Mouse (Mus musculus): ENCODE data around the gene Nhsl1. TPM values are rescaled to one million over a fixed set of nuclear protein-coding genes. Genes with fewer than 3 reads are reported as not detected.

Nhsl1 gene
- total and polyA plus RNA-seq, 3 experiments, result not detected

DNA sequence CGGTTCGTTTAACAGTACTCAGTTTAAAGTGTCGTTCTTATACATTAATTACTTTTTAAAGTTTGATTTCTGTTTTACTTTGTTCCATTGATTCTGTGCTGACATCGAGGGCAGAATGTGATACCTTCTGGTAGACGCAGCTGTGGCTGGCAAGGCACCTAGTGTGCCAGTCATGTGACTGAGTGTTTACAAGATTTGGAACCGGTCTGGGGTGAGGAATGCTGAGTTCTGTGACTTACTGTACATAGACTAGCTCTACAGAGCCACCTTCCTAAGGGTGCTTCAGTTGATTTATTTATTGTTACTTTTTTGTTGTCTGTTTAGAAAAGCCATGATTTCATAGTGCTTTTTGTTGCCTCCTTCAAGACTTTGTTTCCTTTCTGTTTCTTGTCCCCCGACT, 209.0 kb downstream of the Nhsl1 start:
- H3K27ac ChIP-seq (ENCODE audit: control insufficient read depth, low read depth, low read length), result no peak overlapping the region
- H3K9ac ChIP-seq (ENCODE audit: control insufficient read depth, low read depth, low read length, poor library complexity, severe bottlenecking), result no peak overlapping the region
- H3K36me3 ChIP-seq (ENCODE audit: control insufficient read depth in 1 of 2, insufficient read depth in 2 of 2, low read length in 2 of 2), result no peaks in the 10 kb centered on the region
- DNase-seq (ENCODE audit: low read depth, low spot score), result no peak
- H3K79me2 ChIP-seq (ENCODE audit: control insufficient read depth, insufficient read depth, low read length, poor library complexity), result no peaks in the 10 kb centered on the region
- H3K4me1 ChIP-seq (ENCODE audit: control insufficient read depth in 1 of 2, insufficient read depth in 2 of 2, low read length in 2 of 2), result no peaks in the 10 kb centered on the region
- TF ChIP-seq MAFK (IDR thresholded peaks at IDR 0.05; ENCODE audit: borderline replicate concordance, low read depth, low read length), result no peak
- no peak for TF ChIP-seq POLR2AphosphoS5 (IDR thresholded peaks at IDR 0.05; ENCODE audit: borderline replicate concordance, low read depth, low read length)
- no peak for TF ChIP-seq SMC3 (IDR thresholded peaks at IDR 0.05; ENCODE audit: low read depth, low read length)
- TF ChIP-seq UBTF (IDR thresholded peaks at IDR 0.05; ENCODE audit: borderline replicate concordance, insufficient read depth, low read depth, low read length), result no peak
- no peak for TF ChIP-seq ZC3H11A (IDR thresholded peaks at IDR 0.05; ENCODE audit: low read depth, low read length)
- no peak for TF ChIP-seq RCOR1 (IDR thresholded peaks at IDR 0.05; ENCODE audit: low read depth, low read length)
- no peak for TF ChIP-seq TAL1 (IDR thresholded peaks at IDR 0.05; ENCODE audit: low read length)
- no peaks in the 10 kb centered on the region for H3K9me3 ChIP-seq (replicated peaks; ENCODE audit: insufficient read depth, low read length)
- H3K27me3 ChIP-seq (ENCODE audit: control insufficient read depth in 1 of 2, insufficient read depth in 2 of 2, low read length in 2 of 2), result no peaks in the 10 kb centered on the region
- H3K4me3 ChIP-seq (ENCODE audit: control insufficient read depth in 1 of 2, insufficient read depth in 1 of 2, low read depth in 2 of 2, low read length in 2 of 2), result no peak overlapping the region

DNA sequence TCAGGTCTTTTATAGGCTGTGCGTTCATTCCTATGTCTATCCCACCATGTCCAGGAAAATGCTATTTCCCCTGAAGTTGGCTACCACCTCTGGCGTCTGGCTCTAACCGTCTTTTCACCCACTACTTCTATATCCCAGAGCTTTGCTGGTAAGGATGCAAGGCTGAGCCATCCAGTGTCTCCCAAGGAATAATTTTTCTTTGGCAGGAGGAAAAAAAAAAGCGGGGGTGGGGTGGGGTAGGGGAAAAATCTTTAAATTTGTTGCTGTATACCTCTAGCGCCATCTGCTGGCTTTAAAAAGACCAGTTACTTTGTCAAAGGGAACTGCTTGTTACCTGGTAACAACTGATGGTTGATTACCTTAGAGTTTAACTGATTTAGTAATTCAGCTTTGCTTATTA, 209.7 kb downstream of the Nhsl1 start:
- H3K27ac ChIP-seq (ENCODE audit: control insufficient read depth, low read depth, low read length), result no peak overlapping the region
- H3K36me3 ChIP-seq (ENCODE audit: control insufficient read depth in 1 of 2, insufficient read depth in 2 of 2, low read length in 2 of 2), result no peaks in the 10 kb centered on the region
- H3K4me1 ChIP-seq (ENCODE audit: control insufficient read depth in 1 of 2, insufficient read depth in 2 of 2, low read length in 2 of 2), result no peaks in the 10 kb centered on the region
- H3K4me3 ChIP-seq (ENCODE audit: control insufficient read depth in 1 of 2, insufficient read depth in 1 of 2, low read depth in 2 of 2, low read length in 2 of 2), result no peak overlapping the region
- H3K79me2 ChIP-seq (ENCODE audit: control insufficient read depth, insufficient read depth, low read length, poor library complexity), result no peaks in the 10 kb centered on the region
- TF ChIP-seq ETS1 (IDR thresholded peaks at IDR 0.05; ENCODE audit: low read depth, low read length) (no peak), MYB (IDR thresholded peaks at IDR 0.05; ENCODE audit: low read depth, low read length) (no peak), TBP (IDR thresholded peaks at IDR 0.05; ENCODE audit: low read depth, low read length) (no peak), CTCF (IDR thresholded peaks at IDR 0.05 in 2 of 3, conservative IDR thresholded peaks at IDR 0.05 in 1 of 3; ENCODE audit: control insufficient read depth in 1 of 3, insufficient read depth in 1 of 3, low read depth in 2 of 3, low read length in 3 of 3, poor library complexity in 1 of 3, severe bottlenecking in 1 of 3) (peak in 2 of 3 experiments; percentile 40 to 48; a peak in 3 of 6 replicates), ZC3H11A (IDR thresholded peaks at IDR 0.05; ENCODE audit: low read depth, low read length) (peak; percentile 40), SMC3 (IDR thresholded peaks at IDR 0.05; ENCODE audit: low read depth, low read length) (peak; percentile 53), MAZ (IDR thresholded peaks at IDR 0.05; ENCODE audit: low read depth, low read length) (no peak), RAD21 (IDR thresholded peaks at IDR 0.05; ENCODE audit: low read depth, low read length) (peak; percentile 42), ELF1 (IDR thresholded peaks at IDR 0.05; ENCODE audit: low read depth, low read length) (no peak), CHD1 (IDR thresholded peaks at IDR 0.05; ENCODE audit: low read depth, low read length) (no peak), MXI1 (IDR thresholded peaks at IDR 0.05; ENCODE audit: low read depth, low read length) (no peak), CHD2 (IDR thresholded peaks at IDR 0.05; ENCODE audit: low read length) (no peak), EP300 (IDR thresholded peaks at IDR 0.05; ENCODE audit: low read depth in 1 of 2, low read length in 2 of 2) (no peak)
- no peak overlapping the region for H3K9ac ChIP-seq (ENCODE audit: control insufficient read depth, low read depth, low read length, poor library complexity, severe bottlenecking)
- no peaks in the 10 kb centered on the region for H3K9me3 ChIP-seq (replicated peaks; ENCODE audit: insufficient read depth, low read length)
- no peaks in the 10 kb centered on the region for H3K27me3 ChIP-seq (ENCODE audit: control insufficient read depth in 1 of 2, insufficient read depth in 2 of 2, low read length in 2 of 2)
- DNase-seq (ENCODE audit: low read depth, low spot score), result peak; percentile 17

Data from MEL (cell line).